Mouse (Mus musculus) bone marrow, adult 2 months (tissue): ENCODE results near the gene Sorcs1.

ENCODE experiments used
- CTCF ChIP-seq: fragments of 200-500 bp; IDR thresholded peaks from 2 replicates; pipeline ENCODE4 v1.5.1; 2011; ENCODE audit warnings: low read length, control low read depth; ENCODE audit not compliant: control insufficient read depth, insufficient read depth
- POLR2A ChIP-seq: fragments of 200-500 bp; IDR thresholded peaks from 2 replicates; pipeline ENCODE4 v1.6.1; 2011; ENCODE audit warnings: low read depth, mild to moderate bottlenecking, control low read depth, low read length, borderline replicate concordance; ENCODE audit not compliant: control insufficient read depth

DNA sequence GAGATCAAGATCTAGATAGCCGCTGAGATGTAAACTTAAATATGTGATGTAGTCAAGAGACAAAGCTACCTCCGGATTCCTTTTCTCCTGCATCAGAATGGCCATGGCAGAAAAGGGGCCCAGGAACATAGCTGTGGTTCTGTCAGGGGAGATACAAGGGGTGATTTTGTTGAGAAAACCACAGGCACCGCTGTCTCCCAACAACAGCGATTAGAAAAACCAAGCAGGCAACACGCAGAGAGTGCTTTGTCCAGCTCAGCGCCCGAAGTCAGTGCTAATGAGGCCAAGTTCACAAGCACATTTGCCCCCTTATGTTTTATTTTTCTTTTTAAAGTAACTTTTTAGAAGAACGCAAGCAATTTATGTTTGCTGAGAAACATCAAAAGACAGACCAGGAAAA is 10.9 kb downstream of the Sorcs1 start:
- TF ChIP-seq POLR2A: no peak
- TF ChIP-seq CTCF: no peak
